Mouse (Mus musculus) hindlimb bud, embryonic 11.5 days (tissue): Measurements from ENCODE around the gene Samm50.

Experiments used
- DNase-seq: peaks from one replicate; pipeline ENCODE4 v3.0.0-alpha.2; 2012; ENCODE audit warnings: low read depth, low spot score; ENCODE audit errors: extremely low spot score

Samm50 gene

DNA sequence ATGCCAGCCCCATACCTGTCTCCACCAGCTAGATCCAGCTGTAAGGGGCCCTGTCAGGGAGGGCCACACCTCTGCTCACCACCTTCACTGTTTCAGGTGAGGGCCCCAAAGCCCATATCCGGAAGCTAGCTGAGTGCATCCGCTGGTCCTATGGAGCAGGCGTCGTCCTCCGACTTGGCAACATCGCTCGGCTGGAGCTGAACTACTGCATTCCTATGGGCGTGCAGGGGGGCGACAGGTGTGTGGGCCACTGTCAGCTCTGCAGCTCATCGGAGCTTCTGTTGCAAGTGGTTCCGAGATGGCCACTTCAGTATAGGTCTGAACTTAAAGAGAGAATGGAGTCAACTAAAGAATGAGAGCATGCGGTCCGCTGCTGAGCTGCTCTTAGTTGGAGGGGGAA lies 18.9 kb downstream of the Samm50 start:
- no peak for DNase-seq

DNA sequence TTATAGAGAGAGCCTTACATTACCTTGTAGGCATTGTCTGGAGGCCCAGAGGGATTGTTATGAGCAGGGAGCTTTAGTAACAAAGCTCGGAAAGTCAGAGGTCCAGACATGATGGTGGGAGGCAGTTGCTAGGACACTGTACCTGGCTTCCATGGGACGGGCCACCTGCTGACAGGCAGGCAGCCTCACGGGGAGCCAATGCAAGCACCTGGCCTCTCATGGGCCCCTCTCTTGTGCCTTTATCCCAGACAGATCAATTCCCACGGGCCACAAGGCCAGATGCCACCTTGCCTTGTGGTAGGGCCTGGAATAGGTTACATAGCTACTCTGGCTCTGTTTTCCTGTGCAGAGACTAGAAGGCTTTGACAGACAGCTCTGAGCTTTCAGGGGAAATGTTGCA lies 19.5 kb downstream of the Samm50 start:
- no peak for DNase-seq

DNA sequence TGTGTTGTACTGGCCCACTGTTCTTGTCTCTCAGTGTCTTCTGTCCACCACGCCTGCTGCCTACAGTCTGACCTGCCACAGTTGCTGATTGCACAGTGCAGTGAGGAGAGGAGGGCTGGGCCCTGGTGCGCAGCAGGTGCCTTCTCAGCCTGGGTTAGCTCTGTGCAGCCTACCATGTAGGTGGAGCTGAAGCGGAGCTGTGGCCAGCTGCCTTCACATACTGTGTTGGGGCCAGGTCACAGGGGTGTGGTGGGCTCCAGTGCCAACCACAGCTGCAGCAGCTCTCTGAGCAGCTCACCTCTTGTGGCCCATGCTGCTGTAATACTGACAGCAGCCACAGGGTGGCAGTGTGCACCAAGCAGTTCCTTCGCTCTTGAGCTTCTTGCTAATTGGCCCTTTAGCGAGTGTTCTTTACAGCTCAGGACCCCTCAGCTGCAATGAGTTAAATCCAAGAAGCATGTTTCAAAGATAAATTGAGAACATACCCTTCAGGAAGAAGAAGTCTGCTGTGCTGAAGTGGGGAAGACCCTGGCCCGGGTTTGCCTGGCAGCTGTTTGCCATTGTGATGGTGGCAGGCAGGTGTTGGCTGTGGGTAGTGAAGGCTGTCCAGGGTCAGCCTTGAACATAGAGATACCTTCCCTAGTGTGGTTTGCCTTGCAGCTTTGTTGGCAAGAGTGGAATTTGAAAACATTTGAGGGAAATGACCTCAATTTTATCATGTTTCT lies 20.2 kb downstream of the Samm50 start:
- DNase-seq = peak; percentile 95

DNA sequence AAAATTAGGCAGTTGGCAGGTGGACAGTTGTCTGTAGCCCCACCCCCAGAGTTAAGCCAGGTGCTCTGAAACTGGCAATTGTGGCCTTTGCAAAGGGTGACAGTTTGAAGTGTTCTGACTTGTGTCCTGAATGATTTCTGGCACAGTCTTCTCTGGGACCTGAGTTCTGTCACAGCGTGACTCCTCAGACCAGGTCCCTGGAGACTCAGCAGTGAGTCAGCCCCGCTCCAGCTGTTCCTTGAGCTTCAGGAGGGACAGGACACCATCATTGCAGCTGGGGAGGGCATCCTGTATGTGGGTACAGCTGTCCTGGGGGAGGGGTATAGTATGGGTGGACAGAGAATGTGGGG lies 20.7 kb downstream of the Samm50 start:
- no peak for DNase-seq

DNA sequence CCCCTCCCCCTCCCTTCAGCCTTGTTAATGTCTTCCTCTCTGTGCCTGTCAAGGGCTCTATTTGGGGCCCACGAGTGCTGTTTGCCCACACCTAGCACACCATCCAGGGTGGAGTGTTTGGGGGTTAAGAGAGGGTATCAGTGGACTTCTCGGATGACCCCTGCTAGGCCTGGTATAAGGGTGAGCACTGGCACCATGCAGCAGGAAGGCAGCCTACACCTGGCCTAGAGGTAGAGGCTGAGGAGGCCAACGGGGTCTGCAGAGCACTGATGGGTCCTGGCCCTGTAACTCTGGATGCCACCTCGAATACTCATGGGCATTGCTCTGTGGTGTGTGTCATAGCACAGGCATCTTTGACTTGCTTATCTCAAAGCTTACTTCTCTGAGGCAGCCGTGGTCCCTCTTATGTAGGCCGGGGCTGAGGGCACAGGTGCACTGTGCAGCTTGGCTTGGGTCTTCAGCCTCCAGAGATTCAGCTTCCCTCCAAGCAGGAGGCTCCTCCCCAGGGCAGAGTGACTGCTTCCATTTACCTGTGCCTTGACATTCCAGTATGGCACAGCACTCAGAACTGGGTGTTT lies 21.2 kb downstream of the Samm50 start:
- DNase-seq = no peak

DNA sequence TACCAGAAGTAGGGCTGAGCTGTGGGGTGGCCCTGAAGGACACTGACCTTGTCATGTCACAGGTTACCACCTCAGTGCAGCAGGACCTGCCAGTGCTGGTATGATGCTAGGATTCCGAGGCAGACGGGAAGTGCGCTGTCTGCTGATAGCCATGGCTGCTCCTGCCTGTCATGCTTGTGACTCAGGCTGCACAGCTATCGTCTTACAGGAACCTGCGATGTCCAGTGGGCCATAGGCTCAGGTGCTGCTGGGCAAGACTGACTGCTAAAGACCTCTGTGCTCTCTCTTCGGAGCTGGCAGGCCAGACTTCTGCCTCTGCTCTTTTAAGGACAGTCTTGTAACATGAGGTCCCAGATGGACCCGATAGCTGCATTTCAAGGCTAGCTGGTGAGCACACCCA lies 22.4 kb downstream of the Samm50 start:
- DNase-seq = no peak

DNA sequence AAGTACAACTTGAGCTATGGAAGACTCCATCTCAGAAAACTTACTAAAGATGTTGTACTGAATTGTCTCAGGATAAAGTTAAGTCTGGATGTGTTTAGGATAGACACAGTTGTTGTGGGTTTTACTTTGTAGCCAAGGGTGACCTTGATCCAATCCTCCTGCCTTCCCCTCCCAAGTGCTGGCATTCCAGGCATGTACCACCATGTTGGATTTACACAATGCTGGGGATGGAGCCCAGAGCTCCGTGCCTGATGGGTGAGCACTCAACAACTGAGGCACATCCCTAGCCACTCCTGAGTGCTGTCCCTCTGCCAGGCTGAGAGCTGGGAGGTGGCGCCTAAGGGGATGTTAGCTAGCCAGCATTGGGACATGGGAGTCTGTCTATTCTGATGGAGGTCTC lies 23.2 kb downstream of the Samm50 start:
- no peak for DNase-seq

DNA sequence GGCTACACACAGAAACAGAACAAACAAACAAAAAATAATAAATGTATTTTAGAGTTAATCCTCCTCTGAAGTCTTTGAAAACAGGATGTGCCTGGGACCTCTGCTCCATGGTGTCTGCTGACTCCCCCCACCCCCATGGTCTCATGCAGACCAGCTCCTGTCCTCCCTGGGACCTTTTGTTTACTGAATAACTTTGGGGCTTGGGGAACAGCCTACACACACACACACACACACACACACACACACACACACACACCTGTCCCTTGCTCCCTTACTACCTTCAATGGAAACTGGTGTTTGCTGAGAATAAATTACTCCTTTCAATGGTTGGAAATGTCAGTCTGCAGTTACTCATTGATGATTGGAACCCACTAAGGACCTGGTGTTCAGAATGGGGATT lies 24.0 kb downstream of the Samm50 start:
- no peak for DNase-seq

DNA sequence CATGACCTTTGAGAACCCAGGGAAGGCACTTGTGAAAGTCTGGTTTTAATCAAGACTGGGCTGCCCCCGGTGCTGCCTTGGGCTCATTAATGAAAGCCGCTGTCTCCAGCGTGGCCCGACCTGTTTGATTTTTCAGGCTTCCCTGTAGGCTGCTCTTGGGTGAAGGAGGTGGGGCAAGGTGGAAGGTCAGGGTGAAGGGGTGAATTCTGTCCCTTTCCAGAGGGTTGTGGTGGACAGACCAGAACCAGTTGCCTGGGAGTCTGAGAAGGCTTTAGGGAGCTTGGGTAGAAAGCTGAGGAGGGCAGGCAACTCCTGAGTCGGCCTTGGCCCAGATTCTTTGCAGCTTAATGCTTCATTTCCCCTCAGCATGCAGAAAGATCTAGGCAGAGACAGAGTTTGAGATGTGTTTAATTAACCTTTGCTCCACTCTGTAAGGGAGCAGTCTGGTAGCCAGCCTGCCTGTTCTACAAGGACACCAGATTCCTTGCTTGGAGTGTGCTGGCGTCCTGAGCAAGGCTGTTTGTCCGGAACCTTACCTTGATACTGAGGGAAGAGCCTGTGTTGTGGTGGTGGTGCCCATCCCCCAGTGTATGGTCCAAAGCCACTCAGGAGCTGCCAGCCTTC lies 24.5 kb downstream of the Samm50 start:
- DNase-seq = no peak

DNA sequence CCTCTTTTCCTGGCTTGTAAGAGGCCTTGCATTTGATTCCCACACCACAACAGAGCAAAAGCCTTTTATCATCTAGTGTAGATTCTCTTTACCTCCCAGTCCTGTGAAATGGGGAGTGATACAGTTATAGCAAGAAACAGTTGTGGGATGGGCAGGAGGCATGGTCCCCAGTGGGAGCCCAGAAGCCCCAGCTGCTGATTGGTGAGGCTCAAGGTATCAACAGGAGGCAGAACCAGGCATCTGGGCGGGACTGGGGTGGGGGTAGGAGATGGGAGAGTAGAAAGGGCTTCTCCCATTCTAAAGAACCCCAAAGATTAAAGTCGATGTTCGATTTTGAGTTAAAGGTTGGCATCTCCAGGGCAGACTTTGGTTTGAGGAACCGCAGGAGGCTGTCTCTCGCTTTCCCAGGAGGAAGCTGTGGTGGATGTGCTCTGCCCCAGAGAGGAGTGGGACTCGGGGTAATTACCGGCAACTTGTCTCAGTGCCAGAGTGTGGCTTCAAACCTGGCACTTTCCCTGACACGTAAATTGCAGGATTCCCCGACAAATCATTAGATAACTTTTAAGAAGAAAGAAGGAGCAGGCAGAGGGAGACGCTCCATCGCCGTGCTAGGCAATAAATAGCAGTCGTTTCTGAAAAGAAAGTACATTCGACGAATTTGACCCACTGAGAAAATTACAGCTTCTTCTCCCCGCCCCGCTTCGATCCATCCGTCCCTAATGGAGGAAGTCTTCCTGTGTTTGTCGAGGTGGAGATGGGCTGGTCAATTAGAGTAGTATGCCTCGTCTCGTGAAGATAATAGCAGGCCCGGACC lies 26.1 kb downstream of the Samm50 start:
- DNase-seq = no peak

DNA sequence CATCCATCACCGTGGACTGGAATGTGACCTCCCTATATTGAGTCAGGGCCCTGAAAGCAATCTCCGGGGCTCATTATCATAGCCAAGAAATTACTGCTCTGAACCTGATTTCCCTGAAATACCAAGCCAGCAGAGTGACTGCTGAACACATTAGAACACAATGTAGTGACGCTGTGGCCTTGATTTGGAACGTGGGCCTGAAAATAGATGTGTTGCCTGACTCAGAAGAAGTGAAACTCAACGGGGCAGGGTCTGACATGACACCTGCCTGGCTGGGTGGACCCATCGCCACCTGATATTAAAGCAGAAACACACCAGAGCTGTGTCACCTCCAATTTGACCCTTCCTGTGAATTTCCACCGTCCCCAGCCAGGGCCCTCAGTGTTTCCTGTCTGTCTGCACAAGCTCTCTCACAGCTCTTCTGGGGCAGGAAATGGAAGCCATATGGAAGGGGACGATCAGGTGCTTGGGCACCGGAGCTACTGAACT lies 26.8 kb downstream of the Samm50 start:
- DNase-seq = no peak

DNA sequence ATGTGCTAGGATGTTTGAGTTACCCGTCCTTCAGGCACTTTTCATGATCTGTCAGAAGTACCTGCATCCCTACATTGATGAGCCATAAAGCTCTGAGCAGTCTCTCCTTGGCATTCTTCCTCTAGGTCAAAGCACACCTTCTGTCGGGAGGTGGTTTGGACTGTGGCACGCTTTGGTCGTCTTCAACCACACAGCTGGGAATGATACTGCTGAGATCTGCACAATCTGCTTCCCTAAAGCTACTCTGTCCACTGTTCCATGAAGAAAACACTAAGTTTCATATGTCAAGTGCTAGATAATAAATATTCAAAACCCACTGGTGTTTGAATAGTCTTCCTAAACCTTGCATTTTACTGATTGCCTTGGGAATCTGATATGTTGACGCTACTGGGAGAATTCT lies 29.5 kb downstream of the Samm50 start:
- no peak for DNase-seq

DNA sequence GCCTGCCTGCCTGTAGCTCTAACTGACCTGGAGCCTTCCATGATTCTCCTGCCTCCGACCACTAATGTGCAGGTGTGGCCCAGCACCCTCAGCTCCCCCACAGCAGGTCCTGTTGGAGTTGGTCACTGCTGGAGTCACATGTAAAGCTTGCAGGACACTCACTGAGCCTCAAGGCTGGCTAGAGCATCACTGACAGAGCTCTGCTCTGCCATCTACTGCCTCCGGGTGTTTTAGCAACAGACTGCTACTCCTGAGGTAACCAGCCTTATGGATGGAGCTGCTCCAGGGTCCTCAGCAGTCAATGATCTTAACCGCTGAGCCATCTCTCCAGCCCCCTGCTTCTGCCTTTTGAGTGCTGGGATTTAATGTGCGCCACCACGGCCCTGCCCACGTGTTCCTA lies 31.4 kb downstream of the Samm50 start:
- no peak for DNase-seq

DNA sequence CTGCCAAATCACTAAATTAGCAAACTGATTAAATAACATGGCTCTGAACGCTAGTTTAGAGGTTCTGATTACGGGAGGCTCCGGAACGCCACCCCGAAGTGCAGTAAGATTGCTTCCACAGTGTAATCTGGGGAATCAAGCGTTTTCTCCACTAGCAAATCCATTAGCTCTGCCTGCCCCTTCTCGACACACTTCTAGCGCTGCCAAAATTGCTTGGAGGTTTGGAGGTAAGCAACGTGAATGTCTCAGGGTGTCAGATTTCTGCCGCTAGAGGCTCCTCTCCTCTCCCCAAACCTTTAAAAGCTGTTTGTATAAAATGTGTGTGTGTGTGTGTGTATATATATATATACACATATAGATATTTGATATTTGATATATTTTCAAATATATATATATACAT lies 32.7 kb downstream of the Samm50 start:
- no peak for DNase-seq

DNA sequence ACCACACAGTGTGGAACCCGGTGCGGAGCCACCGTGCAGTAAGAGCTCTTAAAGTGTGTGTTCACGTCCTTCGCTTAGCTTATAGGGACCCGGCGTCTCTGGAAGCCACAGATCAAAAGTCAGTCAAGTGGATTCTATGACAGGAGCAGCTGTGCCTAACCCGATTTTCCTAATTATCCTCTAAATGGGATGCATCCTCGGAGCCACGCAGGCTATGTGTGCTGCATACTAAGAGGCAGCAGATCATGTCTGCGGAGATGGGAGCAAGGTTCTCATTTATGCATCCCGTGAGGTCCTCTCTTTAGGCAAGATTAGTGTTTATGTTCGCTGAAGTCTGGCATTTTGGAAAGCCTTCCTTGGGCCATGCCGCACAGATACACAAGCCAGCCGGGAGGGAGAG lies 34.9 kb downstream of the Samm50 start:
- DNase-seq = no peak

DNA sequence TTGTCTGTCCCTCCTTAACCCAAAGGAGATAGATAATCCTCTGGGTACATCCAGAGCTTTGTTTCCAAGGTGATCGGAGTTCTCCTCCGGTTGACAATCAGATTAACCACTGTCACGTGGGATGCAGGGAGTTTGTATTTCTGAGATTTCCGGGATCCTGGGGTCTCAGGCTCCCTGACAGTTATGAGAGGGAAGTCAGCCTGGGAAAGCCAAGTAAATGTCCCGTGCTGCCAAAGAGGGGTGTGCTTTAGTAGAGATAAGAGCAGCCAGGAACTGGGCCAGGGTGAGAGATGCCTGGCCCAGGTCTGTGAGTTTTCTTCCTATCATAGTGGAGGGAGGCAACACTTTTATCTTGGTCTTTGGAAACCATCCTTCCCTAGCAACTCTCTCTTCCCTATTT lies 38.6 kb downstream of the Samm50 start:
- DNase-seq = no peak

DNA sequence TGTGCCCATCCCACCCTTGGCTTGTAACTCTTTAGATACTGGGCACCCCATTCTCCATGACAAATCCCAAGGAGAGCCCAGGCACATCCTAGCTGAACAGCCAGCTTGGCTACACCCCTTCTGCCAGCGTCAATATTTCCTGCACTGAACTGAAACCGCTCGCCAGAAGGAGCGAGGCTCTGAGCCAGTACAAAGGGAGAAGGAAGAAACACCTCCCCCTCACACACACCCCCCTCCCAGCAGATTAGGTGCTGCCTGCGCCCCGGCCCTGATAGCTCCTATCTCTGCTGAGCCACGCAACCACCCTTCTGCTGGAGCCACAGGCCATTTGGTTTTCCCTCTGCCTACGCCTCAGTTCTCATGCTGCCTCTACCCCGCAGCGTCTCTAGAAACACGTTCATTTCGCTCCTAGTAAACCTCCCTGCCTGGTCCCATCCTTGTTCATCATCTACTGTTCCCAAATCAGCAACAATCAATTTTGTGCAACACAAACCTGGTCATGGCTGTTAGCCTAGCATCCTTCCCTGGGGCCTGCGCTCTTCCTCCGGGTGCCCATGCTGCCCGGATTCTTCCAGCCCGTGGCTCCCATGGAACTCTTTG lies 39.2 kb downstream of the Samm50 start:
- DNase-seq = no peak

DNA sequence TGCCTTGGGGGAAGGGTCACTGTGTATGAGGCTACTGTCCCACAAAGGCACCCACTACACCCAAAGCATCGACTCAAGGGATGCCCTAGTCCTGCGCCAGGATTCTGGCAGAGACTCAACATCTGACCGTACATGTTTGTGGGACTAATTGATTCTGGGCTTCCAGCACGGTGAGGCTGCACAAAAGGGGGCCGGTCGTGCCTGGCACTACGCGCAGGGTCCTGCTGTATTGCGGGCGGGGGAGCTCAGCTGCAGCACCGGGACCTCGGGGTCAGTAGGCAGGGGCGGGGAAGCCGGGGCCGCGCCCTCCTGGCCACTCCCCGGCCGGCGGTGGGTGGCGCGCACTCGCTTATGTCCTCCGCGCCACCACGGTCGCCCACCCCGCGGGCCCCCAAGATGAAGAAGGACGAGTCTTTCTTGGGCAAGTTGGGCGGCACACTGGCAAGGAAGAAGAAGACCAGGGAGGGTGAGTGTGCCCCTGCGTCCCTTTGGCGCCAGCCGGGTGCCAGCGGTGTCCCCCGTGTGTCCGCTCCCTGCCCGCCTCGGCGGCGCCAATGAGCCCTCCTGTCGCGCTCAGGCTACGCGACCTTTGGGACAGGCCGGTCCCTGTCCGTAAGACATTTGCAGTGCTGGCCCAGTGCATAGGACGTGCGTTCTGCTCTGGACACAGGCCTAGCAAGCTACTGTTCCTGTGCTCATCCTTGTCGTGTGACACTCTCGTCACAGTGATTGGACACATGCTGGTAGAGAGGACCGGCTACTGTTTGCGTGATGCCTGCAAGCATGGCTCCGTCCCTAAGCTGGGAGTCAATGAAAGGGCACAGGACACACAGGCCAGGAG lies 39.9 kb downstream of the Samm50 start, which contains the start of gene Parvb:
TSS of gene Parvb (plus strand) at position 323 of the 841 bp plus-strand sequence.
- DNase-seq = no peak

DNA sequence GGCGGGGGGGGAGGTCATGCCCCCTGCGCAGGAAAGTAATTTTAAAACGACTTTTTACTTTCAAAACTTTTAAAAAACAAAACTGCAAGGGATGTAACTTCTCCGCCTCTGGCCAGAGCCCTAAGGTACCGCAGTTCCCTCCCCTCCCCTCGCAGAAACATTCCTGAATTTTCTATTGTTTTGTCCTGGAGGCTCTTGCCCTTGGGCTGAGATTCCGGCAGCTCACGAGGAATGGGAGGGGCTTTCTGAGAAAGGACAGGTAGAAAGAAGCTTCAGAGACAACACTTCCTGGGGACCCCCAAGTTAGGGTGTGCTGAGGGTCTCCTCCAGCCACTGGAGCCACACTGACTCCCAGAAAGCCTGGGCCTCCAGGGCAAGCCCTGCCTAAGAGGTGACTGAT lies 40.6 kb downstream of the Samm50 start:
- no peak for DNase-seq
